In the genomic region with DNA sequence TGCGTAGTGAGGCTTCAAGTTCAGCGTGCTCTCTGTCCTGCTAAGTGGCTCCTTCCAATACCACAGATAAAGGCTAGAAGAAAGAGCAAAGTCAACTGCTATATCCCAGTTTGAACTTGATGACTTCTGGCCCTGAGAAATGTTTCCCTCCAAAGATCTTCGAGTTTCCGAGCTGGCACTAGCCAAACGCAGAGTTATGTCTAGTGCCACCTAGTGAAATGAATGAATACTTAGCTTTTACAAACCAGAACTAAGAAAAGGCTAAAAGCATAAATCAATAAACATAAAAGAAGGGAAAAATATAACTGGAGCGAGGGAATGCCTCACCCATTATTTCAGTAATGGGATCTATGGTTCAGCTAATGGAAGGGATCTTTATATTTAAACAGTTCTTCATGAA, we compare ENCODE assay signal across 11 mouse cellular contexts.
DNase-seq lines count a peak whose midpoint lies in the region; ATAC-seq and TF ChIP-seq lines count a peak whose summit lies in the region.
"Had no signal": no experiment of that assay in that cellular context is flagged by ENCODE, and none has a peak within 500 bp of the region (broad histone marks: within the 10 kb centered on the region; RNA-seq: fewer than 3 reads in every experiment).

No protein-coding gene starts in this region.

- no peak overlapping the region for H3K9ac ChIP-seq in embryonic facial prominence, embryonic 11.5 days (replicated peaks; ENCODE audit: low read length)
- H3K9ac ChIP-seq in kidney, embryonic 16.5 days (replicated peaks; ENCODE audit: low read length), result no peak overlapping the region
- no peak overlapping the region for H3K9ac ChIP-seq in midbrain, postnatal 0 days (replicated peaks; ENCODE audit: low read length, poor library complexity, severe bottlenecking)
- no peak overlapping the region for H3K9ac ChIP-seq in midbrain, embryonic 11.5 days (ENCODE audit: low read length)
- H3K9ac ChIP-seq: embryonic facial prominence, embryonic 15.5 days had no signal

- DNase-seq in embryonic facial prominence, embryonic 11.5 days (ENCODE audit: low spot score), result peak; percentile 65
- DNase-seq in embryonic facial prominence, embryonic 10.5 days (ENCODE audit: low spot score), result no peak
- peak; percentile 20 for DNase-seq in kidney, adult 2 months
- DNase-seq in midbrain, postnatal 0 days (ENCODE audit: low spot score), result peak; percentile 66
- no peak for DNase-seq in midbrain, embryonic 11.5 days (ENCODE audit: low spot score, missing footprints)
- DNase-seq in ovary, postnatal 14 days (ENCODE audit: low spot score), result no peak
- no peak for DNase-seq in frontal cortex, postnatal 36 days (ENCODE audit: low spot score in 2 of 2)

- no peaks in the 10 kb centered on the region for H3K27me3 ChIP-seq in embryonic facial prominence, embryonic 11.5 days (ENCODE audit: control insufficient read depth, insufficient read depth, low read length)
- no peaks in the 10 kb centered on the region for H3K27me3 ChIP-seq in embryonic facial prominence, embryonic 10.5 days (replicated peaks; ENCODE audit: low read depth, poor library complexity, severe bottlenecking)
- no peaks in the 10 kb centered on the region for H3K27me3 ChIP-seq in kidney, adult 2 months (replicated peaks; ENCODE audit: control insufficient read depth, insufficient read depth, low read length)
- no peaks in the 10 kb centered on the region for H3K27me3 ChIP-seq in kidney, embryonic 16.5 days (ENCODE audit: insufficient read depth, low read length)
- H3K27me3 ChIP-seq in midbrain, postnatal 0 days (ENCODE audit: insufficient read depth, low read length), result no peaks in the 10 kb centered on the region
- H3K27me3 ChIP-seq in midbrain, embryonic 11.5 days (ENCODE audit: control insufficient read depth, insufficient read depth, low read length), result no peaks in the 10 kb centered on the region
- H3K27me3 ChIP-seq: embryonic facial prominence, embryonic 15.5 days had no signal

- TF ChIP-seq POLR2A in kidney, adult 2 months (IDR thresholded peaks at IDR 0.05; ENCODE audit: low read depth, low read length), result no peak

- H3K4me3 ChIP-seq in embryonic facial prominence, embryonic 11.5 days (ENCODE audit: low read depth, low read length), result no peak overlapping the region
- H3K4me3 ChIP-seq in embryonic facial prominence, embryonic 10.5 days, result no peak overlapping the region
- no peak overlapping the region for H3K4me3 ChIP-seq in kidney, adult 2 months (ENCODE audit: insufficient read depth, low read depth, low read length)
- H3K4me3 ChIP-seq in kidney, embryonic 16.5 days (ENCODE audit: low read length), result no peak overlapping the region
- H3K4me3 ChIP-seq in midbrain, postnatal 0 days (ENCODE audit: low read depth, low read length), result no peak overlapping the region
- H3K4me3 ChIP-seq in midbrain, embryonic 11.5 days (ENCODE audit: low read depth, low read length), result no peak overlapping the region
- H3K4me3 ChIP-seq: embryonic facial prominence, embryonic 15.5 days had no signal

- H3K27ac ChIP-seq in embryonic facial prominence, embryonic 11.5 days (replicated peaks; ENCODE audit: low read depth, low read length), result no peak overlapping the region
- no peak overlapping the region for H3K27ac ChIP-seq in embryonic facial prominence, embryonic 10.5 days (replicated peaks)
- H3K27ac ChIP-seq in kidney, adult 2 months (ENCODE audit: insufficient read depth, low read depth, low read length), result no peak overlapping the region
- H3K27ac ChIP-seq in kidney, embryonic 16.5 days (ENCODE audit: low read length), result no peak overlapping the region
- H3K27ac ChIP-seq in midbrain, postnatal 0 days (ENCODE audit: low read depth, low read length), result no peak overlapping the region
- no peak overlapping the region for H3K27ac ChIP-seq in midbrain, embryonic 11.5 days (ENCODE audit: low read depth, low read length)
- H3K27ac ChIP-seq: embryonic facial prominence, embryonic 15.5 days; macrophage had no signal

- H3K9me3 ChIP-seq in embryonic facial prominence, embryonic 11.5 days (replicated peaks; ENCODE audit: control insufficient read depth, low read length), result no peaks in the 10 kb centered on the region
- H3K9me3 ChIP-seq in embryonic facial prominence, embryonic 10.5 days, result no peaks in the 10 kb centered on the region
- H3K9me3 ChIP-seq in kidney, embryonic 16.5 days (ENCODE audit: low read length), result no peaks in the 10 kb centered on the region
- no peaks in the 10 kb centered on the region for H3K9me3 ChIP-seq in midbrain, postnatal 0 days (ENCODE audit: low read length)
- H3K9me3 ChIP-seq in midbrain, embryonic 11.5 days (ENCODE audit: control insufficient read depth, low read length), result no peaks in the 10 kb centered on the region
- H3K9me3 ChIP-seq: embryonic facial prominence, embryonic 15.5 days had no signal

- no peak overlapping the region for H3K4me2 ChIP-seq in embryonic facial prominence, embryonic 11.5 days (ENCODE audit: low read depth, low read length)
- no peak overlapping the region for H3K4me2 ChIP-seq in kidney, embryonic 16.5 days (replicated peaks; ENCODE audit: low read depth, low read length)
- H3K4me2 ChIP-seq in midbrain, postnatal 0 days (ENCODE audit: low read depth, low read length, poor library complexity, severe bottlenecking), result no peak overlapping the region
- no peak overlapping the region for H3K4me2 ChIP-seq in midbrain, embryonic 11.5 days
- H3K4me2 ChIP-seq: embryonic facial prominence, embryonic 15.5 days had no signal

- H3K4me1 ChIP-seq in embryonic facial prominence, embryonic 11.5 days (ENCODE audit: control insufficient read depth, insufficient read depth, low read length), result no peaks in the 10 kb centered on the region
- no peaks in the 10 kb centered on the region for H3K4me1 ChIP-seq in embryonic facial prominence, embryonic 10.5 days
- no peaks in the 10 kb centered on the region for H3K4me1 ChIP-seq in kidney, adult 2 months (ENCODE audit: control insufficient read depth, insufficient read depth, low read length)
- no peaks in the 10 kb centered on the region for H3K4me1 ChIP-seq in kidney, embryonic 16.5 days (ENCODE audit: insufficient read depth, low read length)
- H3K4me1 ChIP-seq in midbrain, postnatal 0 days (ENCODE audit: insufficient read depth, low read length), result no peaks in the 10 kb centered on the region; the same call in 1 of the 2 replicates
- H3K4me1 ChIP-seq in midbrain, embryonic 11.5 days (ENCODE audit: control insufficient read depth, insufficient read depth, low read length), result no peaks in the 10 kb centered on the region
- H3K4me1 ChIP-seq: embryonic facial prominence, embryonic 15.5 days had no signal

- WGBS in embryonic facial prominence, embryonic 11.5 days, result 55% methylated on average over 6 of the region's 6 CpGs
- WGBS in embryonic facial prominence, embryonic 10.5 days, result 60% methylated on average over 6 of the region's 6 CpGs
- 33% methylated on average over 6 of the region's 6 CpGs for whole genome bisulfite sequencing in kidney, adult 2 months
- WGBS in kidney, embryonic 16.5 days, result 45% methylated on average over 6 of the region's 6 CpGs
- WGBS in midbrain, postnatal 0 days, result 46% methylated on average over 6 of the region's 6 CpGs
- 62% methylated on average over 6 of the region's 6 CpGs for WGBS in midbrain, embryonic 11.5 days

- 0 out of 2 replicates have a peak, but pooled peaks have one; percentile 8 for TF ChIP-seq CTCF in kidney, adult 2 months (conservative IDR thresholded peaks at IDR 0.05; ENCODE audit: insufficient read depth, insufficient read length, low read depth, low read length)
- TF ChIP-seq CTCF in midbrain, postnatal 0 days (IDR thresholded peaks at IDR 0.05), result peak; percentile 78

- ATAC-seq in embryonic facial prominence, embryonic 11.5 days (replicated peaks; ENCODE audit: insufficient number of reproducible peaks, low FRiP score, low TSS enrichment, low read depth), result no peak
- no peak for ATAC-seq in kidney, embryonic 16.5 days (ENCODE audit: low FRiP score, low TSS enrichment)
- no peak for ATAC-seq in midbrain, postnatal 0 days (ENCODE audit: low FRiP score)
- no peak for ATAC-seq in midbrain, embryonic 11.5 days (ENCODE audit: low FRiP score)
- ATAC-seq: CD4-positive, CD25-positive, alpha-beta regulatory T cell, adult 4 months had no signal

- H3K36me3 ChIP-seq in embryonic facial prominence, embryonic 11.5 days (replicated peaks; ENCODE audit: control insufficient read depth, insufficient read depth, low read depth, low read length), result no peaks in the 10 kb centered on the region
- H3K36me3 ChIP-seq in embryonic facial prominence, embryonic 10.5 days (replicated peaks), result no peaks in the 10 kb centered on the region
- no peaks in the 10 kb centered on the region for H3K36me3 ChIP-seq in kidney, adult 2 months (ENCODE audit: control insufficient read depth, insufficient read depth, low read length)
- no peaks in the 10 kb centered on the region for H3K36me3 ChIP-seq in kidney, embryonic 16.5 days (ENCODE audit: insufficient read depth, low read length)
- no peaks in the 10 kb centered on the region for H3K36me3 ChIP-seq in midbrain, postnatal 0 days (ENCODE audit: insufficient read depth, low read length)
- no peaks in the 10 kb centered on the region for H3K36me3 ChIP-seq in midbrain, embryonic 11.5 days (ENCODE audit: control insufficient read depth, insufficient read depth, low read length)
- H3K36me3 ChIP-seq: embryonic facial prominence, embryonic 15.5 days had no signal

Comparison
In these comparisons a context has a peak if more than half of its experiments do, and no peak if none do; other contexts are left out.
1. DNase-seq: peak in embryonic facial prominence, embryonic 11.5 days (single experiment), kidney, adult 2 months (single experiment) and midbrain, postnatal 0 days (single experiment); none in embryonic facial prominence, embryonic 10.5 days (single experiment), midbrain, embryonic 11.5 days (single experiment), ovary, postnatal 14 days (single experiment) and frontal cortex, postnatal 36 days (0 of 2).